Mouse (Mus musculus): ENCODE measurements at regions not wholly inside any gene's neighbourhood (a gene's known extent, or its start where the extent isn't known, plus 50 kb on each side); places are given as distances from the start of the nearest gene placed in this dataset.

DNA sequence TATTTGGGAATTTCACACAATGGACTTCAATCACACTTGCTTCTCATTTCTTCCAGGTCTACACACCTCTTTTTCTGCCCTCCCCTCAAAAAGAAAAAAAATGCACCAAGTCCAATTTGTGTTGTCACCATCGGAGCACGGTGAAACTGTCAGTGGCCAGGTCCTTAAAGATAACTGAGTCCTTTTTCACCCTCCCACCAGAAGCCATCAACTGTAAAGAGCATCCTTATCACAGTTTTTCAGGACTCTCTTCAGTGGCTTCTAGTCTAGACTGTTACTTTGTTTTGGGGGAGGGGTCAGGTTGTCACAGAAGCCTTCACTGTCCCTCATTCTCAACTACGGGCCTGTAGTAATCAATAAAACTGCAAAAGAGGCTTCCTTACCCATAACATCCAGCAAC lies 91.5 kb upstream of the Zdhhc15 start:
- H3K4me1 ChIP-seq (replicated peaks; ENCODE audit: low read depth, low read length), result no peaks in the 10 kb centered on the region; the same call in 1 of the 2 replicates
- H3K36me3 ChIP-seq (ENCODE audit: insufficient read depth, low read length), result no peaks in the 10 kb centered on the region
- TF ChIP-seq CTCF (conservative IDR thresholded peaks at IDR 0.05; ENCODE audit: low read length) (no peak), POU5F1 (IDR thresholded peaks at IDR 0.05; ENCODE audit: borderline replicate concordance, low read length) (no peak), NANOG (IDR thresholded peaks at IDR 0.05; ENCODE audit: borderline replicate concordance, low read length) (no peak)
- no peaks in the 10 kb centered on the region for H3K27me3 ChIP-seq (ENCODE audit: insufficient read depth, low read length)
- no peak overlapping the region for H3K4me3 ChIP-seq (replicated peaks; ENCODE audit: low read length)
- H3K9me3 ChIP-seq (ENCODE audit: low read length), result no peaks in the 10 kb centered on the region

DNA sequence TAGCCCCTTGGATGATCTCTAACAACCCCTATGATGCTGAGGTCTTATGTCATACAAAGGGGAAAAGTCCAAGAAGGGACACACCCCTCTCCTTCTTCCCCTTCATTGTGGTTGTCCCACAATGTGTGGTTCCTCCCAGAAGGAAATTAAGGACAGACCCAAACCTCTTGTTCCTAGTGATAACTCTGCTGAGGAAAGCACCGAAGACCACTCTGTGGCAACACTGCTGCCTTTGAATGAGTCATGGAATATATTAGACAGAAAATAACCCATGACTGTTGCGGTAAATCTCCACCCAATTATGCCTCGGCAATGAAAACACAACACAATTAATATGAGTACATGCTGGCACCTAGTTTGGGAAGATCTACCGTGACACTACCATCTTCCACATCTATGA lies 89.4 kb upstream of the Zdhhc15 start:
- Histone ChIP-seq H3K36me3 (ENCODE audit: insufficient read depth, low read length) (no peaks in the 10 kb centered on the region), H3K9me3 (ENCODE audit: low read length) (no peaks in the 10 kb centered on the region), H3K27me3 (ENCODE audit: insufficient read depth, low read length) (no peaks in the 10 kb centered on the region)

DNA sequence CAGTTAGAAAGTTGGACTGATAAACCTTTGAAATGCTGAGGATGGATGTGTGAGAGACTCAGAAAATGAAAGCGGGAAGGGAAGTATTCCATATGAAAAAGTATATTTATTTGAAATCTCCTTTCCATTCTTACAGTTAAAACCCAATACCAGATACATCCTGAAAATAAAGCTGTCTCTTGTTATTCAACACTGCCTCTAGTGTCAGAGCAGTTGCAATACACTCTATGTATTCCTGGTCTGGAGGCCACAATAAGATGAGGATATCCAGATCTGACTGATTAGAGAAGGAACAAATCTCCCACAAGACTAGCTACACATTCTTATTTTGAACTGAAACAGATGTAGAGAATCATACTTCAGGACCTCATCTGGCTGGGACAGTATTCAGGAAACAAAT lies 78.5 kb upstream of the Zdhhc15 start:
- TF ChIP-seq NANOG (IDR thresholded peaks at IDR 0.05; ENCODE audit: borderline replicate concordance, low read length) (no peak), POU5F1 (IDR thresholded peaks at IDR 0.05; ENCODE audit: borderline replicate concordance, low read length) (no peak), CTCF (conservative IDR thresholded peaks at IDR 0.05; ENCODE audit: low read length) (peak; percentile 14; the same call in 1 of the 2 replicates)
- Histone ChIP-seq H3K4me3 (replicated peaks; ENCODE audit: low read length) (no peak overlapping the region), H3K9me3 (ENCODE audit: low read length) (no peaks in the 10 kb centered on the region), H3K4me1 (replicated peaks; ENCODE audit: low read depth, low read length) (no peaks in the 10 kb centered on the region), H3K36me3 (ENCODE audit: insufficient read depth, low read length) (no peaks in the 10 kb centered on the region), H3K27me3 (ENCODE audit: insufficient read depth, low read length) (no peaks in the 10 kb centered on the region)

More for the DNA sequence above, 89.4 kb upstream of the Zdhhc15 start:
- no peaks in the 10 kb centered on the region; the same call in 1 of the 2 replicates for H3K4me1 ChIP-seq (replicated peaks; ENCODE audit: low read depth, low read length)
- TF ChIP-seq CTCF (conservative IDR thresholded peaks at IDR 0.05; ENCODE audit: low read length) (no peak), NANOG (IDR thresholded peaks at IDR 0.05; ENCODE audit: borderline replicate concordance, low read length) (no peak), POU5F1 (IDR thresholded peaks at IDR 0.05; ENCODE audit: borderline replicate concordance, low read length) (no peak)
- H3K4me3 ChIP-seq (replicated peaks; ENCODE audit: low read length), result no peak overlapping the region

All from E14TG2a.4 (cell line).